Mouse (Mus musculus): ENCODE measurements at regions not wholly inside any gene's neighbourhood (a gene's known extent, or its start where the extent isn't known, plus 50 kb on each side); places are given as distances from the start of the nearest gene placed in this dataset.
A peak's percentile ranks its signal among the peaks of the same experiment; 100 is the strongest.

GRCm38 (mm10) chr3:115642001-115642845 lies 72.6 kb downstream of the S1pr1 start:
- ATAC-seq = peak; percentile 80
- Histone ChIP-seq H3K36me3 (ENCODE audit: insufficient read depth, low read length) (no peaks in the 10 kb centered on the region), H3K4me3 (ENCODE audit: low read length) (peak overlapping the region; percentile 43), H3K27me3 (ENCODE audit: insufficient read depth, low read length) (no peaks in the 10 kb centered on the region), H3K4me1 (ENCODE audit: insufficient read depth, low read length) (no peaks in the 10 kb centered on the region), H3K9ac (replicated peaks; ENCODE audit: low read length) (peak overlapping the region; percentile 51), H3K4me2 (ENCODE audit: low read depth, low read length) (peak overlapping the region; percentile 70), H3K9me3 (ENCODE audit: low read length) (no peaks in the 10 kb centered on the region), H3K27ac (peak overlapping the region; percentile 67)
- no peak for TF ChIP-seq CTCF (IDR thresholded peaks at IDR 0.05; ENCODE audit: low read depth)
- peak; percentile 50 for DNase-seq (ENCODE audit: low spot score)
- WGBS = 5% methylated on average over 26 of the region's 26 CpGs

DNA sequence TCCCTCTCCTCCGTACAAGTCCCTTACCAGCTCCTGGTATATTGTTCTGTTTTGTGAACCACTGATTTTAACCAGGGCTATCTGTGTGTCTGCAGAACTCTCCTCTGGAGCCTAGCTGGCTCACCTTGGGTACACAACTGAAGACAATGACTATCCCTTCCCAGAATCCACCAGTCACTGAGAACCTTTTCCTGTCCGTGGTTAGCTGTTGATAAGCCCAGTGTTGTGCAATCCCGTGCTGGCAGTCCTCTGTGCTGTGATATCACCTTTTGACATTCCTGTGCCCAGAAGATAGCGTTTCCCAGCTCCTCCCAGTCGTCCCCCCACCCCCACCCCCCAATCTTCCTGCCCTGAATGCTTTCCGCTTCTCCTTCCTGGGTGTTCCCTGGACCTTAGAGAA lies 73.5 kb downstream of the S1pr1 start:
- H3K4me3 ChIP-seq (ENCODE audit: low read length) = no peak overlapping the region
- H3K4me1 ChIP-seq (ENCODE audit: insufficient read depth, low read length) = no peaks in the 10 kb centered on the region
- H3K27ac ChIP-seq = 0 out of 2 replicates have a peak overlapping the region, but pooled peaks have one; percentile 67
- no peaks in the 10 kb centered on the region for H3K36me3 ChIP-seq (ENCODE audit: insufficient read depth, low read length)
- H3K27me3 ChIP-seq (ENCODE audit: insufficient read depth, low read length) = no peaks in the 10 kb centered on the region
- ATAC-seq = no peak
- no peak overlapping the region for H3K4me2 ChIP-seq (ENCODE audit: low read depth, low read length)
- no peak overlapping the region for H3K9ac ChIP-seq (replicated peaks; ENCODE audit: low read length)
- DNase-seq (ENCODE audit: low spot score) = no peak
- H3K9me3 ChIP-seq (ENCODE audit: low read length) = no peaks in the 10 kb centered on the region
- no peak for TF ChIP-seq CTCF (IDR thresholded peaks at IDR 0.05; ENCODE audit: low read depth)
- 51% methylated on average over 6 of the region's 6 CpGs for WGBS

DNA sequence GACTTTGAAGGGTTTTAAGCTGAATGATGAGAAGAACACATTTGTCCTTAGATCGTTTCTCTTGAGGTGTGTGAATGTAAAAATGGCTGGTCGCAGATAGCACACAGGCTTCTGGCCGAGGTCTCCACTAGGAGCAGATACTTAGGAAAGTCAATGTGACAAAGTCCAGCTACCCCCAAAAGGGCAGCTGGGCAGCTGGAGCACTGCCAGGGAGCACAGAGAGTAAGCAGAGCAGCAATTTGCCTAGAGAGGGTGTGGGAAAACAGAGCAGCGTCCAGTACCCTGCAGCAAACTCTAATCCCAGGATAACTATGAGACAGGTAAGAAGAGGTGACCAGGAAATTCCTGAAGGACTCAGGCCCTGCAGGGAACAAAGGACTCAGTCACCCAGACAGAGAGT lies 79.4 kb downstream of the S1pr1 start:
- Histone ChIP-seq H3K36me3 (ENCODE audit: insufficient read depth, low read length) (no peaks in the 10 kb centered on the region), H3K27me3 (ENCODE audit: insufficient read depth, low read length) (no peaks in the 10 kb centered on the region), H3K4me3 (ENCODE audit: low read length) (no peak overlapping the region), H3K27ac (no peak overlapping the region), H3K9me3 (ENCODE audit: low read length) (no peaks in the 10 kb centered on the region), H3K9ac (replicated peaks; ENCODE audit: low read length) (no peak overlapping the region), H3K4me1 (ENCODE audit: insufficient read depth, low read length) (no peaks in the 10 kb centered on the region), H3K4me2 (ENCODE audit: low read depth, low read length) (no peak overlapping the region)
- ATAC-seq = no peak
- no peak for DNase-seq (ENCODE audit: low spot score)
- no peak for TF ChIP-seq CTCF (IDR thresholded peaks at IDR 0.05; ENCODE audit: low read depth)
- WGBS = 89% methylated on average over 4 of the region's 4 CpGs

DNA sequence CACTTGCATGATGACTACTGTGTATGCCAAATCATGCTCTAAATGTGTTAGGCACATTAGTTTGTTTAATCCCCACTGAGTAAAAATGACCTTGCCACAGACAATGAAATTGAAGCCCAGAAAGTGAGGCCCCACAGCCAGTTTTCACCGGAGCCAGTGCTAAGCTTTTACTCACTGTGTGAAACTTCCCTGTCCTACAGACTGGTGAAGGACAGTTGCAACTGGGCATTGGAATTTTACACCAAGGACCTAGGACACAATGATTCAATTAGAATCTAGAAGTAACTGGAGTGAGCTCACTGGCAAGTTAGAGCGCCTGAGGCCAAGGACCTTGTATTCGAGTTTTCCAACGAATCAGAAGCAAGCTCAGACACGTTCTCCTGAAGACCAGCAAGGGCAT lies 79.8 kb downstream of the S1pr1 start:
- no peak for TF ChIP-seq CTCF (IDR thresholded peaks at IDR 0.05; ENCODE audit: low read depth)
- 89% methylated on average over 5 of the region's 5 CpGs for WGBS
- no peak overlapping the region for H3K4me3 ChIP-seq (ENCODE audit: low read length)

DNA sequence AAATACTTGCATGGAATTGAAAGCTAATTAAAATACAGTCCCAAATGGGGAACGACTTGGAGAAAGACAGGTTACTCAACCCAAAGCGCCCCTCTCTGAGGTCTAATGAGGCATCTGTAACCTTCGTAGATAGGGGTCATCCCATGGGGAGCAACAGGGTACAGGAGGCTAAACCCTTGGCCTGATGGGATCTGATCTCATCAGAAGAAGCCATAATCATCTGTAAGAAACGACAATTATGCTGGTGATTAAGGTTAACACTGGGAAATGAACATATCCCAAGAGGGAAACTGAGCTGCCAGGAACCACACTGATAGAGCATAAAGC lies 82.5 kb downstream of the S1pr1 start:
- no peaks in the 10 kb centered on the region for H3K36me3 ChIP-seq (ENCODE audit: insufficient read depth, low read length)
- no peak; the same call in 1 of the 2 replicates for ATAC-seq
- WGBS = 37% methylated on average over 4 of the region's 4 CpGs
- H3K27ac ChIP-seq = peak overlapping the region; percentile 62
- H3K27me3 ChIP-seq (ENCODE audit: insufficient read depth, low read length) = no peaks in the 10 kb centered on the region
- H3K4me3 ChIP-seq (ENCODE audit: low read length) = no peak overlapping the region
- DNase-seq (ENCODE audit: low spot score) = no peak
- no peak overlapping the region for H3K9ac ChIP-seq (replicated peaks; ENCODE audit: low read length)
- TF ChIP-seq CTCF (IDR thresholded peaks at IDR 0.05; ENCODE audit: low read depth) = no peak
- no peaks in the 10 kb centered on the region for H3K9me3 ChIP-seq (ENCODE audit: low read length)
- no peaks in the 10 kb centered on the region for H3K4me1 ChIP-seq (ENCODE audit: insufficient read depth, low read length)
- H3K4me2 ChIP-seq (ENCODE audit: low read depth, low read length) = no peak overlapping the region

More for the DNA sequence above, 79.8 kb downstream of the S1pr1 start:
- DNase-seq (ENCODE audit: low spot score) = no peak
- Histone ChIP-seq H3K36me3 (ENCODE audit: insufficient read depth, low read length) (no peaks in the 10 kb centered on the region), H3K27me3 (ENCODE audit: insufficient read depth, low read length) (no peaks in the 10 kb centered on the region), H3K27ac (no peak overlapping the region), H3K4me2 (ENCODE audit: low read depth, low read length) (no peak overlapping the region), H3K4me1 (ENCODE audit: insufficient read depth, low read length) (no peaks in the 10 kb centered on the region), H3K9ac (replicated peaks; ENCODE audit: low read length) (no peak overlapping the region), H3K9me3 (ENCODE audit: low read length) (no peaks in the 10 kb centered on the region)
- no peak for ATAC-seq

GRCm38 (mm10) chr3:115631573-115632416 lies 83.1 kb downstream of the S1pr1 start:
- Histone ChIP-seq H3K9ac (replicated peaks; ENCODE audit: low read length) (no peak overlapping the region), H3K27me3 (ENCODE audit: insufficient read depth, low read length) (no peaks in the 10 kb centered on the region), H3K36me3 (ENCODE audit: insufficient read depth, low read length) (no peaks in the 10 kb centered on the region), H3K4me2 (ENCODE audit: low read depth, low read length) (peak overlapping the region; percentile 11; the same call in 1 of the 2 replicates), H3K4me3 (ENCODE audit: low read length) (no peak overlapping the region), H3K27ac (peak overlapping the region; percentile 62), H3K4me1 (ENCODE audit: insufficient read depth, low read length) (no peaks in the 10 kb centered on the region), H3K9me3 (ENCODE audit: low read length) (no peaks in the 10 kb centered on the region)
- ATAC-seq = peak; percentile 93
- WGBS = 34% methylated on average over 17 of the region's 17 CpGs
- TF ChIP-seq CTCF (IDR thresholded peaks at IDR 0.05; ENCODE audit: low read depth) = no peak
- DNase-seq (ENCODE audit: low spot score) = peak; percentile 68
